Mouse (Mus musculus) hindlimb bud, embryonic 11.5 days (tissue): ENCODE results near the gene Ppp1r3f.

Source experiments
- DNase-seq: peaks from one replicate; pipeline ENCODE4 v3.0.0-alpha.2; 2012; ENCODE audit warnings: low read depth, low spot score; ENCODE audit errors: extremely low spot score

Ppp1r3f gene

DNA sequence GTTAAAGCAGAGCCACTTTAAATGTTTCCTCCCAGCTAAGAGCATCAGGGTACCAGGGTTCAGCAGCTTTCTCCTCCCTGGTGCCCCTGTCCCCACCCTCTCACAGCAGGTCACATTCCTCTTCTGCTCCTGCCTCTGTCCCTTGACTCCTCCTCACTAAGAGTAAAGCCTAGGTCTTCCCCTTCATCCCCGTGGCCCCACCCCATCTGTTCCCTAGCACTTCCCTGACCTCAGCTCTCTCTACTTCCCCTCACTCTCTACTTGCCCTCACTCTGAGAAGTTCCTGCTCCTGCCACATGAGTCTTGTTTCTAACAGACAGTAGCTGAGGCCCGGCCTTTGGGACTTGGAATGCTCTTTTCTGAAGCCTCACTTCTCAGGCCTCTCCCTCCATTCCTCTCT, 11.0 kb downstream of the Ppp1r3f start:
- DNase-seq = no peak

DNA sequence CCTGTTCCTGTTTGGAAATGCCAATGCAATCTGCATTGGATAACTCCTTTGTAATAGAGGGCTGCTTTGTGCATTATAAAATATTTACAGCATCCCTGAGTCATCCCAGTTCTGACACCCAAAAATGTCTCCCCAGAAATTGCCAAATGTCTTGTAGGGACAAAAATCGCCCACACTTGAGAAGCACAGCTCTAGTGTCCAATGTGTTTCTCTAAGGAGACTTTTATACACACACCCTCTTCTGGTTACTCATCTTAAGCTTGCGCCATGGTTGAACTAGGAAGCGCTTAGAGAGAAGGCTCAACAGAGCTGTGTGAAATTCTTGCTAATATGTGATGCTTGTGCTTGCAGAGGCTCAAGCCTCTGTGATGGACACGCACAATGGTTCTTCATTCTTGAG, 20.6 kb downstream of the Ppp1r3f start:
- DNase-seq = no peak

DNA sequence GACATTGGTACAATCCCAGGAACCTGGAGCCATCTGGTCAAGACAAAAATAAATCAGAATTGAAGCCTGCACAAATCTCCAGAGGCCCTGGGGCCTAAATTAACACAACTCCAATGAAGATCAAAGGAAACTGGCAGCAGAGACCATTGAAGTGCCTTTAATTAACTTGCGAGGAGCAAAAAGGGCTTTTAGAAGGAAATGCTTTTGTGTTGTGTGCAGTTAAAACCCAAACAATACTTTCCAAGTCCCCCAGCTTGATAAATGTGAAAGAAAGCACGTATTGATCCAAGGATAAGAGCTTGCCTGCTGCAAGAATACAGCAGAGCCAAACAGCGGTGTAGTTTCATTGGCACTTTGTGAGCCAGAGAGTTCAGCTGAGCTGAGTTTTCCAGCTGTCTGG, 49.1 kb downstream of the Ppp1r3f start:
- DNase-seq = no peak
